Mouse (Mus musculus): Measurements from ENCODE around the gene Map3k1. TPM values are rescaled to one million over a fixed set of nuclear protein-coding genes. Genes with fewer than 3 reads are reported as not detected.

Map3k1 gene
- polyA plus RNA-seq, 1 experiment = 22.2 TPM

DNA sequence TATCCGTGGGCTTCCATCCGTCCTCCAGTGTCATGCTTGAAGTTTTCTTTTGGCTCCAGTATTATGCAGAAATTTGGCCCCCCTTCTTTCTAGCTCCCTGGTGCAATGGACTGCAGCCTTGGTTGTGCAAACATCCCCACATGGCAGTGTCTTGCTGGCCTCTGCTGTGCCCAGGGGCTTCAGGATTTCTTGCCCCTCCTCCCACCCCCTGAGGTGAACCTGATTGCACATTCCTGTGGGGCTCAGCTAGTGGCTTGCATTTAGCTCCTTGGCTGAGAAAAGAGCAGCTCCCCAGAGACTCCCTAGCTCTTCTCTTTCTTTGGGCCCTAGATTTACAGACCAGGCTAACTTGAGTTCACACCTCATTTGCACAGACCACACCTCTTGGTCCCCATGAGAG lies 20.7 kb upstream of the Map3k1 start:
- no peak overlapping the region for H3K4me3 ChIP-seq (replicated peaks; ENCODE audit: extremely low read depth, low read depth, low read length)
- no peak for DNase-seq
- no peak for TF ChIP-seq POLR2A (IDR thresholded peaks at IDR 0.05; ENCODE audit: borderline replicate concordance, extremely low read depth, low read depth, low read length)
- no peak for TF ChIP-seq CTCF (IDR thresholded peaks at IDR 0.05; ENCODE audit: insufficient read depth, low read length)
- H3K4me1 ChIP-seq (ENCODE audit: control insufficient read depth, insufficient read depth, low read length) = no peaks in the 10 kb centered on the region
- WGBS = 43% methylated on average over 2 of the region's 2 CpGs

DNA sequence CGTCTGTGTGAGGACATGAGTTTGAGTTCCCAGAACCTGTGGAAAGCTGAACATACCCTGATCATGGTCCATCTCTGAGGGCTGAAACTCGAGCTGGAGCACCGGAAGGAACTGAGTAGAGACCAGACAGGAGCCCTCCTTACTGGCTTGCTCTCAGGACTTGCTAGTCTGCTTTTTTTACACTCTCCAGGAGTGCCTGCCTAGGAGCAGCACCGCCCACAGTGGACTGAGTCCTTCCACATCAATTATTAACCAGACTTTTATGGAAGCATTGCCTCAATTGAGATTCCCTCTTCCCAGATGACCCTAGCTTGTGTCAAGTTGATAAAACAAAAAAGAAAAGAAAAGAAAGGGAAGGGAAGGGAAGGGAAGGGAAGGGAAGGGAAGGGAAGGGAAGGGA lies 18.7 kb upstream of the Map3k1 start:
- no peak for DNase-seq
- Histone ChIP-seq H3K4me3 (replicated peaks; ENCODE audit: extremely low read depth, low read depth, low read length) (no peak overlapping the region), H3K4me1 (ENCODE audit: control insufficient read depth, insufficient read depth, low read length) (no peaks in the 10 kb centered on the region)
- 71% methylated on average over 4 of the region's 4 CpGs for WGBS
- TF ChIP-seq POLR2A (IDR thresholded peaks at IDR 0.05; ENCODE audit: borderline replicate concordance, extremely low read depth, low read depth, low read length) (no peak), CTCF (IDR thresholded peaks at IDR 0.05; ENCODE audit: insufficient read depth, low read length) (no peak)

DNA sequence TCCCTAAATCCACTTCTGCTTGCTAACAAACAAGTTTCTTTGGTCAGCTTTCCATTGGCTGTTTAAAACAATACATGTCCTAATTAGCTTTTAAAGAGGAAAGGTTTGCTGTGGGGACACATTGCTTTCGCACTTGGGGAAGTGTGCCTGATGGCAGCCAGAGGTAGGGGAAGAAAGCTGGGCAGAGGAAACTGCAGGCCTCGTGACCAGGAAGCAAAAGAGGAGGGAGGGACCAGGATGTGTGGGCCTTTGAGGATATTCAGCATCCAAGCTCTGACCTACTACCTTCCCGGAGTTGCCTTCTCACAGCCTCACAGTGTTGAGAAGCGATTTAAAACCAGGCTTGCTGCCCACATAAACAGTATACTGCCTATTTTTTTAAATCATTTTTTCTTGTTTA lies 15.4 kb upstream of the Map3k1 start:
- no peak for DNase-seq
- no peak for TF ChIP-seq POLR2A (IDR thresholded peaks at IDR 0.05; ENCODE audit: borderline replicate concordance, extremely low read depth, low read depth, low read length)
- TF ChIP-seq CTCF (IDR thresholded peaks at IDR 0.05; ENCODE audit: insufficient read depth, low read length) = no peak
- WGBS = 54% methylated on average over 4 of the region's 4 CpGs

GRCm38 (mm10) chr13:111821727-111822375 lies 13.1 kb upstream of the Map3k1 start:
- TF ChIP-seq POLR2A (IDR thresholded peaks at IDR 0.05; ENCODE audit: borderline replicate concordance, extremely low read depth, low read depth, low read length) (no peak), CTCF (IDR thresholded peaks at IDR 0.05; ENCODE audit: insufficient read depth, low read length) (no peak)
- WGBS = 81% methylated on average over 7 of the region's 7 CpGs
- Histone ChIP-seq H3K4me3 (replicated peaks; ENCODE audit: extremely low read depth, low read depth, low read length) (no peak overlapping the region), H3K4me1 (ENCODE audit: control insufficient read depth, insufficient read depth, low read length) (no peaks in the 10 kb centered on the region)
- no peak for DNase-seq

More for the DNA sequence above, 15.4 kb upstream of the Map3k1 start:
- no peaks in the 10 kb centered on the region for H3K4me1 ChIP-seq (ENCODE audit: control insufficient read depth, insufficient read depth, low read length)
- no peak overlapping the region for H3K4me3 ChIP-seq (replicated peaks; ENCODE audit: extremely low read depth, low read depth, low read length)

DNA sequence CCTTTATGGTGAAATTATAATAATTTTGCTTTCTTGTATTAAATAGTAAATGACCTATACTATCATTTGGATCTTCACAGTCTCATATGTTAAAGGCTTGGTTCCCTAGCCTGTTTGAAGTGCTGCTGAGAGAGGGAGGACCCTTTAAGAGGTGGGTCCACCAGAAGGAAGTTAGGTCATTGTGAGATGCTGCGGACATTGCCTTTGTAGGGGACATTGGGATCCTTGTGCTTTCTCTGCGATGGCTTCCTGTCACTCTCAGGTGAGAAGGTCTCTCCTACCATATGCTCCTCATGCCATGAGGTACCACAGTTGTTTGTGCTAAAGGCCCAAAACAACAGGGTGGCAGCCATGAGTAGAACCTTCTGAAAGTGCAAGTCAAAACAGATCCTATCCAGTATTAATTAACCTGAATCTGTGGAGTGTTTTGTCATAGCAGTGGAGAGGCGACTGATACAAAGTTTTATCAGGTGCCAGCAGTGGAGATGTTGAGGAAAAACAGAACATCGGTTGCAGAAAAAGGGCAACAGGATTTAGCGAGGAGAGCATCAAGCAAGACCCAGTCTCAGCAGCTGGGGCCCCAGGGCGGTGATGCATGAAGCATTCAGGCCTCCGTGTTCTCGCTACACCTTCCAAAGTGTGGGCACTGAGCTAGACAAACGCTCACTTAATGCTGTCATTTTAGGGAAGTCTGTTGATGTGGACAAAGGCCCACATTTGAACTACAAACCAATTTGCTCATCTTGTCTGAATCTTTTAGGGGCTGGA lies 11.0 kb upstream of the Map3k1 start:
- WGBS = 88% methylated on average over 9 of the region's 9 CpGs
- Histone ChIP-seq H3K4me3 (replicated peaks; ENCODE audit: extremely low read depth, low read depth, low read length) (no peak overlapping the region), H3K4me1 (ENCODE audit: control insufficient read depth, insufficient read depth, low read length) (no peaks in the 10 kb centered on the region)
- TF ChIP-seq POLR2A (IDR thresholded peaks at IDR 0.05; ENCODE audit: borderline replicate concordance, extremely low read depth, low read depth, low read length) = no peak
- no peak for TF ChIP-seq CTCF (IDR thresholded peaks at IDR 0.05; ENCODE audit: insufficient read depth, low read length)
- DNase-seq = no peak

DNA sequence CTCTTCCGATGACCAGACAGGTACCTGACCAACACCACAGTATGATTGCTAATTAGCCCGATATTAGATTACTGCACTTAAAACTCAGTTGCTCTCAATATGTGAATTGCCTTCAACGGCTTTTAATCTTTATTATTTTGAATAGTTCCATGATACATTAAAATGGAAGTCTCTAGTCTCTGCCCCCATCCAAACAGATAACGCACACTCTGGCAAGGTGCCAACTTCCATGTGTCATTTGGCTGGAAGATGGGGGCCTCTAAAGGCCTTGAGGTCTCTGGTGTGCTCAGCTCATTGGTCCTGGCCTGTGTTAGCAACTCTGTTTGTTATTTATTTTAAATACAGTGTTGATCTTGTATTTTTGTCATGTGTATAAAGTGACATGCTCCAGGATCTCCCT lies 10.3 kb upstream of the Map3k1 start:
- DNase-seq = no peak
- Histone ChIP-seq H3K4me3 (replicated peaks; ENCODE audit: extremely low read depth, low read depth, low read length) (no peak overlapping the region), H3K4me1 (ENCODE audit: control insufficient read depth, insufficient read depth, low read length) (no peaks in the 10 kb centered on the region)
- WGBS = 75% methylated on average over 4 of the region's 4 CpGs
- TF ChIP-seq CTCF (IDR thresholded peaks at IDR 0.05; ENCODE audit: insufficient read depth, low read length) (no peak), POLR2A (IDR thresholded peaks at IDR 0.05; ENCODE audit: borderline replicate concordance, extremely low read depth, low read depth, low read length) (no peak)

- H3K4me3 ChIP-seq (replicated peaks; ENCODE audit: extremely low read depth, low read depth, low read length) = no peak overlapping the region
- no peak for DNase-seq
- TF ChIP-seq CTCF (IDR thresholded peaks at IDR 0.05; ENCODE audit: insufficient read depth, low read length) (no peak), POLR2A (IDR thresholded peaks at IDR 0.05; ENCODE audit: borderline replicate concordance, extremely low read depth, low read depth, low read length) (no peak)
Measured at GRCm38 (mm10) chr13:111818216-111818903, 9.6 kb upstream of the Map3k1 start.

DNA sequence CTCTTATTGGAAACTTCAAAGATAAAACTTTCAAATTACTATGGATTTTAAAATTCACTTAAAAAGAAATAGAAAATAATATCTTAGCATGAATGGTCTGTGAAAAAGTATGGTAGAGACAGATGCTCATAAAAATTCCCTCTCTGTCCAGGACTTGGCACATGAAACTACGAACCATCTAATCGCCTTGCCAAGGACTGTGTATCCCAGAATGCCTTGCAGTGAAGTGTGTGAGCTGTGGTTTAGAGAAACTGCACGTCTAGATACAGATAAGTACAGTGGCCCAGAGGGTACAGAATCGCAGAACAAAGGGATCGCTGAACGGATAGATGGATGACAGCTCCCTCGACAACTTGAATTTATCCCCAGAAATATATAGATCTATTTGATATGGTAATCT lies 9.0 kb upstream of the Map3k1 start:
- 78% methylated on average over 7 of the region's 7 CpGs for WGBS
- no peak for TF ChIP-seq POLR2A (IDR thresholded peaks at IDR 0.05; ENCODE audit: borderline replicate concordance, extremely low read depth, low read depth, low read length)
- no peak for TF ChIP-seq CTCF (IDR thresholded peaks at IDR 0.05; ENCODE audit: insufficient read depth, low read length)
- Histone ChIP-seq H3K4me3 (replicated peaks; ENCODE audit: extremely low read depth, low read depth, low read length) (no peak overlapping the region), H3K4me1 (ENCODE audit: control insufficient read depth, insufficient read depth, low read length) (no peaks in the 10 kb centered on the region)
- no peak for DNase-seq

More at GRCm38 (mm10) chr13:111818216-111818903, 9.6 kb upstream of the Map3k1 start:
- H3K4me1 ChIP-seq (ENCODE audit: control insufficient read depth, insufficient read depth, low read length) = no peaks in the 10 kb centered on the region
- 71% methylated on average over 15 of the region's 15 CpGs for WGBS

GRCm38 (mm10) chr13:111816431-111816830 lies 7.6 kb upstream of the Map3k1 start:
- no peaks in the 10 kb centered on the region for H3K4me1 ChIP-seq (ENCODE audit: control insufficient read depth, insufficient read depth, low read length)
- DNase-seq = no peak
- no peak overlapping the region for H3K4me3 ChIP-seq (replicated peaks; ENCODE audit: extremely low read depth, low read depth, low read length)
- 87% methylated on average over 3 of the region's 3 CpGs for WGBS
- no peak for TF ChIP-seq POLR2A (IDR thresholded peaks at IDR 0.05; ENCODE audit: borderline replicate concordance, extremely low read depth, low read depth, low read length)
- TF ChIP-seq CTCF (IDR thresholded peaks at IDR 0.05; ENCODE audit: insufficient read depth, low read length) = no peak
